Mouse (Mus musculus) inflammation-experienced regulatory T-cells, adult 6 months (primary cell): ENCODE data around the gene Vmn1r138. TPM values are rescaled to one million over a fixed set of nuclear protein-coding genes. Genes with fewer than 3 reads are reported as not detected.
"Not testable (repeated sequence)": the region's sequence is repeated elsewhere in the genome, so short reads cannot be mapped to it uniquely, and the experiment has no call there.

Experiments used
- ATAC-seq: one replicate; pipeline ENCODE4 v1.8.0; 2017
- polyA plus RNA-seq, 3 experiments: library from polyadenylated mRNA; unstranded; fragments of 100-300 nt; shearing (Covaris generic); gene quantifications; one replicate each; pipeline ENCODE4 v1.2.1; 2017

The Vmn1r138 gene
- not detected for polyA plus RNA-seq

DNA sequence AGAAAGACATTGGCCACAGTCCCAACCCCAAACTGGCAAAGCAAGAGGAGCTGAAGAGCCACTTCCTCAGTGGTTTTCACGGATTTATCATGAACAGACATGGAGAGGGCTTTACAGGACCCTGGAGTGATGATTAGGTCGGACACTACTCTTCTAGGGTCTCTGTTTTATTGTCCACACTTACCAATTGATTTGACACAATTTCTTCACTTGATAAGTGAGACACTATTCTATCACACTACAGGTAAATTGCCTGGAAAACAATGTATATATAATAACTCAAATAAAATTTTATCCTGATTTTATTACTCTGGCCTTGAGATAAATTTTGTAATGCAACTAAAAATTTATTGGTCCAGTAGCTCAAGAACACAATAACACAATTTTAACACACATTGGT, at the start of gene Vmn1r138:
Vmn1r138 (minus strand) TSS at position 101 of the 400 bp plus-strand sequence.
- ATAC-seq = not testable (repeated sequence)

- not testable (repeated sequence) for ATAC-seq
These were observed 40.1 kb upstream of the Vmn1r138 start, which contains the start of gene Vmn1r139 for GRCm38 (mm10) chr7:22068757-22069156. TSS of gene Vmn1r139 (plus strand) at chr7:22069057.

GRCm38 (mm10) chr7:22056205-22056604, 27.5 kb upstream of the Vmn1r138 start, which contains the start of gene Gm6176:
TSS of gene Gm6176 (minus strand) at chr7:22056305.
- ATAC-seq = not testable (repeated sequence)

DNA sequence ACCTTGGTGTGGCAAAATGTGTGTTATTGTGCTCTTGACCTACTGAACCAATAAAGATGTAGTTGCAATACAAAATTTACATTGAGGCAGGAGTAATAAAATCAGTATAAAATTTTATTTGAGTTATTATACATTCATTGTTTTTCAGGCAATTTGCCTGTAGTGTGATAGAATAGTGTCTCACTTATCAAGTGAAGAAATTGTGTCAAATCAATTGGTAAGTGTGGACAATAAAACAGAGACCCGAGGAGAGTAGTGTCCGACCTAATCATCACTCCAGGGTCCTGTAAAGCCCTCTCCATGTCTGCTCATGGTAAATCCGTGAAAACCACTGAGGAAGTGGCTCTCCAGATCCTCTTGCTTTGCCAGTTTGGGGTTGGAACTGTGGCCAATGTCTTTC, 34.4 kb downstream of the Vmn1r138 start, which contains the start of gene Vmn1r137:
Vmn1r137 (plus strand) TSS at position 301 of the 400 bp plus-strand sequence.
- ATAC-seq = not testable (repeated sequence)

Other genes starting within 250 kb of the Vmn1r138 start
- gene Gm4177, start 232.2 kb downstream of the Vmn1r138 start, polyA plus RNA-seq = not detected
- gene Vmn1r135, start 196.5 kb downstream of the Vmn1r138 start, polyA plus RNA-seq = not detected
- not detected for gene Gm5725, start 184.6 kb downstream of the Vmn1r138 start, polyA plus RNA-seq
- not detected for gene Gm5891, start 107.6 kb downstream of the Vmn1r138 start, polyA plus RNA-seq
- not detected for gene Vmn1r137, start 34.3 kb downstream of the Vmn1r138 start, polyA plus RNA-seq
- not detected for gene Gm6176, start 27.4 kb upstream of the Vmn1r138 start, polyA plus RNA-seq
- gene Vmn1r139, start 40.2 kb upstream of the Vmn1r138 start, polyA plus RNA-seq = not detected
- not detected for gene Gm16451, start 89.3 kb upstream of the Vmn1r138 start, polyA plus RNA-seq
- not detected for gene Gm10666, start 105.8 kb upstream of the Vmn1r138 start, polyA plus RNA-seq
- not detected for gene Vmn1r142, start 135.1 kb upstream of the Vmn1r138 start, polyA plus RNA-seq
- gene Vmn1r143, start 160.5 kb upstream of the Vmn1r138 start, polyA plus RNA-seq = not detected
- gene Gm8653, start 172.4 kb upstream of the Vmn1r138 start, polyA plus RNA-seq = not detected
- gene Gm8453, start 200.6 kb upstream of the Vmn1r138 start, polyA plus RNA-seq = not detected